Mouse (Mus musculus) megakaryocyte, embryonic 14.5 days (primary cell): ENCODE data around the gene Arpc1a.

Source experiments
- FLI1 ChIP-seq: IDR thresholded peaks from 2 replicates; pipeline ENCODE4 v1.6.1; 2012; ENCODE audit warnings: low read length, inconsistent platforms, mixed read lengths
- GATA1 ChIP-seq: IDR thresholded peaks from 3 replicates; pipeline ENCODE4 v1.6.1; 2012; ENCODE audit warnings: mixed read lengths, low read length, inconsistent platforms, borderline replicate concordance

DNA sequence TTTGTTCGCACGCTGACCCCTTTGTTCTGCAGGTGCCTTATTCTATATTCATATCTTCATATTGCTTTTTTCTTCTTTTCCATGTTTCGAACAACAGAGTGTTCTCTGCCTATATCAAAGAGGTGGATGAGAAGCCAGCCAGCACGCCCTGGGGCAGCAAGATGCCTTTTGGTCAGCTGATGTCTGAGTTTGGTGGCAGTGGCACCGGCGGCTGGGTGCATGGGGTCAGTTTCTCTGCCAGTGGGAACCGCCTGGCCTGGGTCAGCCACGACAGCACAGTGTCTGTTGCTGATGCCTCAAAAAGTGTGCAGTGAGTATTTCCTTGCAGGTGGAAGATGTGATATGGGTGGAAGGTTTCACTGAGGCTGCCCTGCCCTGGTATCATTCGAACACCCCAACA, 17.3 kb downstream of the Arpc1a start:
- no peak for TF ChIP-seq GATA1
- no peak for TF ChIP-seq FLI1
